Mouse (Mus musculus) neural tube, embryonic 15.5 days (tissue): ENCODE measurements at regions not wholly inside any gene's neighbourhood (a gene's known extent, or its start where the extent isn't known, plus 50 kb on each side); places are given as distances from the start of the nearest gene placed in this dataset.
A peak's percentile ranks its signal among the peaks of the same experiment; 100 is the strongest.

Experiments used
- ATAC-seq: fragments of 200-750 bp; cut with Nextera tagmentation; 2 replicates; pipeline ENCODE4 v1.8.0; 2017; ENCODE audit warnings: mild to moderate bottlenecking, moderate TSS enrichment, moderate library complexity; ENCODE audit not compliant: low FRiP score
- H3K27ac ChIP-seq: fragments of 300-500 bp; sonication (generic); replicated peaks from 2 replicates; pipeline ENCODE4 v1.5.1; 2015; ENCODE audit warnings: mild to moderate bottlenecking, inconsistent platforms
- H3K27me3 ChIP-seq: fragments of 300-500 bp; sonication (generic); replicated peaks from 2 replicates; pipeline ENCODE4 v1.6.1; 2015; ENCODE audit warnings: inconsistent platforms
- H3K36me3 ChIP-seq: fragments of 300-500 bp; sonication (generic); 2 replicates; pipeline ENCODE4 v1.6.1; 2015; ENCODE audit warnings: inconsistent platforms
- H3K4me1 ChIP-seq: fragments of 300-500 bp; sonication (generic); 2 replicates; pipeline ENCODE4 v1.6.1; 2015; ENCODE audit warnings: inconsistent platforms
- H3K4me2 ChIP-seq: fragments of 300-500 bp; sonication (generic); 2 replicates; pipeline ENCODE4 v1.6.1; 2015; ENCODE audit warnings: inconsistent platforms, mild to moderate bottlenecking, moderate library complexity
- H3K4me3 ChIP-seq: fragments of 300-500 bp; sonication (generic); replicated peaks from 2 replicates; pipeline ENCODE4 v1.5.1; 2015; ENCODE audit warnings: mild to moderate bottlenecking, inconsistent platforms
- H3K9ac ChIP-seq: fragments of 300-500 bp; sonication (generic); replicated peaks from 2 replicates; pipeline ENCODE4 v1.6.1; 2015; ENCODE audit warnings: mild to moderate bottlenecking, inconsistent platforms
- H3K9me3 ChIP-seq: fragments of 300-500 bp; sonication (generic); replicated peaks from 2 replicates; pipeline ENCODE4 v1.6.1; 2016; ENCODE audit warnings: inconsistent platforms
- WGBS: fragments of 180-500 bp; shearing (Covaris S2); methylation state at CpG from one replicate; pipeline ENCODE4 v1.1.7; 2015; ENCODE audit warnings: mixed read lengths; 5-methylcytosine and 5-hydroxymethylcytosine counted together

DNA sequence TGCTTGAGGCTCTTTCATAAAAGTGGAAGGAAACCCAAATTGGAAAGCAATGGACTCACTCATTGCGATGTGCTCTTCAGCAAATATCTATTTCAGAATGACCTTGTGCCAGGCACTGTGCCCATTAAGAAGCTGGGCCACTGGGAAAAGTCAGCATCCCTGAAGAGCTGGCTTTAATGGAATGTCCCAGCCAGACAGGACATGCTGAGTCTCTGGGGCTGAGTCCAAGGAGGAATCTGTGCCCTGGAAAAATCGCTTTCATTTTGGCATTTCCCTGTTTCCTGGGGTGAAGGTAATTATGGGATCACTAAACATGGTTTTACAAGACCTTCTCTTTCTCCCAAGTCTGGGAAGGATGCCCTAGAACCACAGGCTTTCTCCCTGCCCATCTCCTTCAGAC lies 564.6 kb upstream of the Cdh5 start:
- Histone ChIP-seq H3K27ac (no peak overlapping the region), H3K9me3 (no peaks in the 10 kb centered on the region), H3K4me2 (no peak overlapping the region), H3K36me3 (no peaks in the 10 kb centered on the region), H3K4me3 (no peak overlapping the region), H3K4me1 (no peaks in the 10 kb centered on the region), H3K27me3 (no peaks in the 10 kb centered on the region), H3K9ac (no peak overlapping the region)
- ATAC-seq, result no peak
- 78% methylated on average over 2 of the region's 2 CpGs for WGBS

DNA sequence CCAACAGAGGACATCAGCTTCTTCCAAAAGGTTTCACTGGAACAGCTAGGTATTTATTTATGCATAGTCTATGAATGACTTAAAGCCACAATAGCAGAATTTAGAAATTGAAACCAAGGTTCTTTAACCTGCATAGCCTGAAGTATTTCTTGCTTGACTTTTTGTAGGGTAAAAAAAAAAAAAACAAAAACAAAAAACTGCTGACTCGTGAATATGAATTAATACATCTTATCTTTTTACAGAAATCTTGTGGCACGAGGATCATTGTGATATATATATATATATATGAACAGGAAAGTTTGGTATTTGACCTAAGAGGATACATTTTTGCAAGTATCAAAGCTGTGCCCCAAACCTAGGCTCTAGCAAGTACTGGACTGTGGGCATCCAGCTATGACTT lies 559.5 kb upstream of the Cdh5 start:
- Histone ChIP-seq H3K27ac (no peak overlapping the region), H3K27me3 (no peaks in the 10 kb centered on the region), H3K36me3 (no peaks in the 10 kb centered on the region), H3K4me3 (no peak overlapping the region), H3K9ac (no peak overlapping the region), H3K4me1 (no peaks in the 10 kb centered on the region), H3K4me2 (no peak overlapping the region), H3K9me3 (no peaks in the 10 kb centered on the region)
- 75% methylated on average over 2 of the region's 2 CpGs for WGBS
- no peak for ATAC-seq

DNA sequence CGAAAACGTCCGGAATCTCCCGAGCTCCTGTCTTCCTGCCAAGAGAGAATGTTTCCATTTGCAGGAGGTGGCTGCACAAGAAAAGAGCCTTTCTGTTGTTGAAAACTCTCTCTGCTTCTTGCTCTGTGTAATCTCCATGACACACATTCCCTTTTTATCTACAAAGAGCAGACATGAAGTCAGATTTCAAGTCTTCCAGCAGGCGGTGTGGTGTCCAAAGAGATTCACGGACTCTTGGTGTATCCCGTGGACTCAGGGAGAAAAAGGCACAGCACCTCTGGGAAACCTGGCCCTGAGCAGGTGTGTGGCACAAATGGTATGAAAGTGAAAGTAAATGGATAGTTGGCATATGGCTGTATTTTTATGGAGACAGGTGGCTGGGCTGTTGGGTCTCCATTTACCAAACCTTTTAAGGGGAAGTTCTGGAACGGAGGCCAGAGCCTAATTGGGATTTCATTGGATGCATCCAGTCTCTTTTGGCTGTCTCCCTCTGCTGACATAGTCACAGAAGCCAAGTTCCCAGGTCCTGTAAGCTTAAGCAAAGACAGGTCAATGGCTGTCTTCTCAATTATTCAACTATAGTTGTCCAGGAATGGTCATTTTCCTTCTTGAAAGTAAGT lies 549.4 kb upstream of the Cdh5 start:
- Histone ChIP-seq H3K36me3 (no peaks in the 10 kb centered on the region), H3K9me3 (no peaks in the 10 kb centered on the region), H3K27ac (no peak overlapping the region), H3K4me2 (no peak overlapping the region), H3K4me3 (no peak overlapping the region), H3K4me1 (no peaks in the 10 kb centered on the region), H3K9ac (no peak overlapping the region), H3K27me3 (no peaks in the 10 kb centered on the region)
- 92% methylated on average over 8 of the region's 8 CpGs for WGBS
- no peak for ATAC-seq

DNA sequence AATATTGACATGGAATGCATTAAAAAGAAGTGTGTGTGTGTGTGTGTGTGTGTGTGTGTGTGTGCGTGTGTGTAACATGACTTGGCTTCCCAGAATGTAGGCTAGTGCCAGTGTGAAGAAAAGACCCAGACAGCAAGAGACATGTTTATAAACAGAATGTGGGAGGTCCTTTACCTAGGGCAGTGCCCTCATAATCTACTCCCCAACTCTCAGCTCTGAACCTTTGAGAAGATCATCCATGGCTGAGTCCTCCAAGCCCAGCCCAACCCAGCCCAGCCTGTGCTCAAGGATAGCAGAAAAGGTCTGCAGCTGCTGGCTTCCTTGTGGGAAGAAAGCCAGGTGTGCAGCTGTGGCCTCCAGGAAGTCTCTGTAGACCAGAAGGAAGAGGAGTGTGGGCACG lies 539.8 kb upstream of the Cdh5 start:
- no peaks in the 10 kb centered on the region for H3K9me3 ChIP-seq
- H3K4me3 ChIP-seq, result no peak overlapping the region
- WGBS, result 89% methylated on average over 2 of the region's 2 CpGs
- H3K27me3 ChIP-seq, result no peaks in the 10 kb centered on the region
- no peaks in the 10 kb centered on the region for H3K4me1 ChIP-seq
- H3K9ac ChIP-seq, result no peak overlapping the region
- H3K36me3 ChIP-seq, result no peaks in the 10 kb centered on the region
- H3K27ac ChIP-seq, result no peak overlapping the region
- no peak overlapping the region for H3K4me2 ChIP-seq
- no peak for ATAC-seq

DNA sequence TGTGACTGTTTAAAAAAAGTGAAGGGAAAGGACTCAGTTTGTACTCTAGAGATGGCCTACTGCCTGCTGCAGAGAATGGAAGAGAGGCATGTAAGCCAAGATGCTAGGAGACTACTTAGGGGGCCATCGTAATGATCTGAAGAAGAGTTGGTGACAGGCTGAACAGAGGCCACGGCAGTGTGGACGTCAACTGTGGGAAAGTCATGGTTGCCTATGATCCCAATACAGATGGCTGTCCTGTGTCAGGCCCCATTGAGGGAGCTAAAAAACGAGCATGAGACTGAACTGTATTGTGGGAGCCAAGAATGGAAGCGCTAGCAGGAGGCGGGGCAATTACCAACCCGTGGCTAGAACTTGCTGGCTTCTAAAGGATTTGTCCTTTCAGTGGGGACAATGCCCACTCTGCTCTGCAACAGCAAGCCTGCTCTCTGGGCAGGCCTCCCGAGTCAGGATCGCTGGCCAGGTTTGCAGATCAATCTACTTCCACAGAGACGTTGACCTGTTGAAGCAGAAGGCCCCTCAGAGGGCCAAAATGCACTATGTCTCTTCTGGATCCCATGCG lies 530.5 kb upstream of the Cdh5 start:
- Histone ChIP-seq H3K9ac (no peak overlapping the region), H3K4me1 (no peaks in the 10 kb centered on the region), H3K36me3 (no peaks in the 10 kb centered on the region), H3K4me2 (no peak overlapping the region), H3K27ac (no peak overlapping the region), H3K9me3 (no peaks in the 10 kb centered on the region), H3K27me3 (no peaks in the 10 kb centered on the region), H3K4me3 (no peak overlapping the region)
- WGBS, result 46% methylated on average over 11 of the region's 11 CpGs
- peak; percentile 70 for ATAC-seq

DNA sequence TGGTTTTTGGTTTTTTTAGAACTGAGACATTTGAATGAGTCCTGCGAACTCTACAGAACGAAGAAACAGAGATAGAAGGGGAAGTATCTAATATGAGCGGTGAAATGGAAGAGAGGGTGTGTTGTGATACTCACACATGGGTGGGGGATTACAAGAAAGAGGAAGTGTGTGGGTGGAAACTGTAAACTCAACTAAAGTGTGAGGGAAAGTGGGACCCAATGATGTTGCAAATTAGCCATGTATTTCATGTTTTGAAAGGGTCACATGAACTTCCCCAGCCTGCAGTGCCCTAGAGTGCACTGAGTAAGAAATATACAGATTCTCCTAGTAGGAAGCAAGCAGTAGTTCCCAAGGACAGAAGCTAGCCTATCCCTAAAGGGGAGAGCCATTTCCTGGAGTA lies 524.3 kb upstream of the Cdh5 start:
- no peaks in the 10 kb centered on the region for H3K36me3 ChIP-seq
- no peak overlapping the region for H3K27ac ChIP-seq
- no peaks in the 10 kb centered on the region for H3K9me3 ChIP-seq
- H3K9ac ChIP-seq, result no peak overlapping the region
- H3K4me1 ChIP-seq, result 0 out of 2 replicates have a peak, but pooled peaks cover 6% of the 10 kb centered on the region
- no peak for ATAC-seq
- WGBS, result 94% methylated on average over 3 of the region's 3 CpGs
- H3K4me2 ChIP-seq, result no peak overlapping the region
- H3K27me3 ChIP-seq, result no peaks in the 10 kb centered on the region
- H3K4me3 ChIP-seq, result no peak overlapping the region

DNA sequence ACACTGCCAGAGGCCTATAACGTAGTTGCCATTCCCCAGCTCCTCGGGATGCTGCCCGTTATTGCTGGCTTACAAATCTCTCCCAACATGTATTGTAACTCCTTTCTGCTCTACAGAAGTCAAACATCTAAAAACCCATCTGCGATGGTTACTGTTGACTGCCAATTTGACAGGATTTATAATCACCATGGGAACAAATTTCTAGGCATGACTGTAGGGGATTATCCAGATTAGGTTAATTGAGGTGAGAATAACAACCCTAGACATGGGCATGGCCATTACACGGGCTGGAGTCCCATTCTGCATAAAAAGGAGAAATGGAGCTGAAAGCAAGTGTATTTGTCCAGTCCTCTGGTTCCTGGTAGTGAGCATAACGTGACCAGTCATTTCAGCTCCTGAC lies 523.4 kb upstream of the Cdh5 start:
- Histone ChIP-seq H3K27me3 (no peaks in the 10 kb centered on the region), H3K4me2 (no peak overlapping the region), H3K27ac (no peak overlapping the region), H3K4me1 (0 out of 2 replicates have a peak, but pooled peaks cover 9% of the 10 kb centered on the region), H3K9ac (no peak overlapping the region), H3K9me3 (no peaks in the 10 kb centered on the region), H3K4me3 (no peak overlapping the region), H3K36me3 (no peaks in the 10 kb centered on the region)
- WGBS, result 80% methylated on average over 6 of the region's 6 CpGs
- ATAC-seq, result no peak

DNA sequence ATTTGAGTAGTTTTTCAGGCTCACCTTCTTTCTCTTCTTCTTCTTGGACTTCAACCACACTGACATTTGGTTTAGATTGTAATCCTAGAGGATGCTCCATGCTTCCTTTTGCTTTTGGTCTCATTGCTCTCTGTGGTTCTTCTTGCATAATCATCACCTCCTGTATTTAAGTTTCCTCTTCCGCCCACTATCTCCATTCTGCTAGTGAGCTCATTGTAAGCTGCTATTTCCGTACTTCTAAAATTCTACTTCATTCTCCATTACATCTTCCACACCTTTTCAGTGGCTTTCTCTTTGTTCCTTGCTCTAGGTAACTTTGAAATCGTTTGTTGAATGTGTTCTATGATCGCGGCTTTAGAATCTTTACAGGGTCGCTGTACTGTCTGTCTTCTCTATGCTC lies 493.1 kb upstream of the Cdh5 start:
- no peak overlapping the region for H3K27ac ChIP-seq
- no peaks in the 10 kb centered on the region for H3K27me3 ChIP-seq
- H3K4me3 ChIP-seq, result no peak overlapping the region
- 94% methylated on average over 6 of the region's 6 CpGs for WGBS
- H3K9ac ChIP-seq, result no peak overlapping the region
- no peaks in the 10 kb centered on the region for H3K4me1 ChIP-seq
- no peaks in the 10 kb centered on the region for H3K36me3 ChIP-seq
- H3K9me3 ChIP-seq, result no peaks in the 10 kb centered on the region
- no peak for ATAC-seq
- no peak overlapping the region for H3K4me2 ChIP-seq

DNA sequence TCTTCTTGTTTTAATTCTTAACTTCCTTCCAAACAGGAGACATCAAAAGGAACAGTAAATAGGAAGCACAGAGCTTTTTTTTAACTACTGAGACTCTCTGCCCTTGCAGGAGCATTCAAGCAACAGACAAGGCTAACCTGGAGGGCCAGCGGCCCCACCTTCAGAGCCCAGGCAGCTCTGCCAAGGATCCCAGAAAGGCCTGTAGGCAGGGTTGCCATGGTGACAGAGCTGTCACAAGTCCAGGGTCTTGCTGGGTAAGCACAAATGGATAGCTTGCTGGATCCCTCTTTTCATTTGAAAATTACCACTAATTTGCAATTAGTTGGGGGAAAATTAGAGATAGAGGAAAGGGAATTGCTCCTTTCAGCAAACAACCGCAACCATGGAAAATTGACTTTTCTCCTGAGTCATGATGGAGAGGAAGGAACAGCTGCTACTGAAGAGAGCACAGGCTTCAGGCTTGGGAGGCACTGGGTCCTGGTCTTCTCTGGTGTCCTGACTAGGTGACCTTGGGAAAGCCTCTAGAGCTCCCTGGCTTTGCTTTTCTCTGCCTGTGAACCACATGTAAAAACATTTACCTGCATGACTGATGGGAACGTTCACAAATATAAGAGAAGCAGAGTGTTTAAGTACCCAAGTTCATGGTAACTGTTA lies 477.5 kb upstream of the Cdh5 start:
- ATAC-seq, result peak; percentile 81
- peaks cover 22% of the 10 kb centered on the region for H3K4me1 ChIP-seq
- peak overlapping the region; percentile 60; the same call in 1 of the 2 replicates for H3K27ac ChIP-seq
- no peaks in the 10 kb centered on the region for H3K36me3 ChIP-seq
- H3K27me3 ChIP-seq, result no peaks in the 10 kb centered on the region
- no peaks in the 10 kb centered on the region for H3K9me3 ChIP-seq
- H3K4me3 ChIP-seq, result no peak overlapping the region
- no peak overlapping the region for H3K9ac ChIP-seq
- no peak overlapping the region for H3K4me2 ChIP-seq
- 23% methylated on average over 3 of the region's 3 CpGs for WGBS

DNA sequence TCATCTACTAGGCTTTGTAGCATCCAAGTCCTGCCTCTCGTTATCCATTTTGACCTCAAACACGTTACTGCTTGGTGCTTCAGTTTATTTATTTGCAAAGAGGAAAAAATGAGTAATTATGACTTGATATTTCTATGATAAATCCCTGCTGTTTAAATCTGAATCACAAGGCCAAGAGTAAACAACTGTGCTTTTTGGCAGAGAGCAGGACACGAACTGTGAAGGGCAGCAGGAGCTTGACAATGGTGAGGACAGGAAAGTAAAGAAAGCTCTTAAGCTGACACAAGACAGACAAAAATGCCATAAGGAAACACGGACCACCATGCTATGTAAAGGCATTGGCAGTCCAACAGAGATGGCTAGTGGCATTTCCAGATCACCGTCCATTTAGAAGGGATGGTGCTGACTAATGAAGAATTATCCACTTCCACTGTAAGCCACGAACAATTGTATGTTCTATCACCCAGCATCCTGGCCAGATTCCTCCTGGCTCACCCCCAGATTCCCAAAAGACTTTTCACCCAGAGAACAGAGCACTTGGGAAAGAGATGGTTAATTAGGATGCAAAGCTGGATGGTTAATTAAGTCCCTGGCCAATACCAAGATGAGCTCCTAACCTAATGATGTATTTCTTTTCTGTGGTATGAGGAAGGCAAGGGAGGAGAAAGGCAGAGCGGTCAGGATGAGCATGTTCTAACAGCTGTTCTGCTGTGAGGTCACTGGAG lies 476.1 kb upstream of the Cdh5 start:
- WGBS, result 75% methylated on average over 7 of the region's 7 CpGs
- H3K36me3 ChIP-seq, result no peaks in the 10 kb centered on the region
- no peak overlapping the region for H3K9ac ChIP-seq
- no peak overlapping the region for H3K4me2 ChIP-seq
- ATAC-seq, result no peak
- no peak overlapping the region for H3K27ac ChIP-seq
- H3K27me3 ChIP-seq, result no peaks in the 10 kb centered on the region
- H3K9me3 ChIP-seq, result no peaks in the 10 kb centered on the region
- H3K4me3 ChIP-seq, result no peak overlapping the region
- H3K4me1 ChIP-seq, result peaks cover 22% of the 10 kb centered on the region

DNA sequence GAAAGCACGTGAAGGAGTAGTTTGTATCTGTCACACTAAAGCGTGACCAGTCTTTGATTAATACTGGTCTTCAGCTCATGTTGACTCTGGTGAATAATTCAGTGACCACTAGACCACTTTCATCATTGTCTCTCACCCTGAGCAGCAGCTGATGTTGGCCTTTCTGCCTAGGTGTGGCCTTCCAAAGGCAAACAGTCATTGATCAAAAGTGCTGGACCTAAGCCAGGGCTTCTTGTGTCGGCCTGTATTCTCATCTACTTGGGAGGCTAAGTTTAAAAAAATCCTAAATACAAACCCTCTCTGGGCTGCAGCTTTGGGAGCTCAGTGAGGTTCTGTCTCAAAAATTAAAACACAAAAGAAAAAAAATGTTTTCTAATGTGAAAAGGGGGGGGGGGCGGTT lies 475.0 kb upstream of the Cdh5 start:
- H3K9me3 ChIP-seq, result no peaks in the 10 kb centered on the region
- H3K4me2 ChIP-seq, result no peak overlapping the region
- no peak overlapping the region for H3K4me3 ChIP-seq
- no peak overlapping the region for H3K27ac ChIP-seq
- H3K36me3 ChIP-seq, result no peaks in the 10 kb centered on the region
- peaks cover 22% of the 10 kb centered on the region for H3K4me1 ChIP-seq
- H3K27me3 ChIP-seq, result no peaks in the 10 kb centered on the region
- ATAC-seq, result no peak
- no peak overlapping the region for H3K9ac ChIP-seq
- WGBS, result 65% methylated on average over 4 of the region's 4 CpGs

DNA sequence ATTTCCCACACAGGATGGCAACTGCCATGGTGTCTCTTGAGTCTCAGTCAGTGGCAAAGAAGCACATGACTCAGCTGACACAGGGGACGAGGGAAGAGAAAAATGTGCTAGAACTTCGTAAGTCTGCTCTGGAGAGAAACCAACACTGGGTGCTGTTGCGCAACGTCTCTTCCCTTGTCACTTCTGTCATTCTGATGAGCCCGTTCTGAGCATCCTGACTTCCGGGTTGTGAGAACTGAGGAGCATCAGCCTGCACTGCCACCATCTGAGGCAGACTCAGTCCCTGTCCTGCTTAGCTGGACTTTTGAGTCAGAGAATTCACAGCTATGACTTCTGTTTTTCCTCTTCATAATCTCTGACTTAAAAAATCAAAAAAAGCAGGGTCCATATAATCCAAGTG lies 468.9 kb upstream of the Cdh5 start:
- H3K4me3 ChIP-seq, result no peak overlapping the region
- H3K4me2 ChIP-seq, result no peak overlapping the region
- H3K9ac ChIP-seq, result no peak overlapping the region
- H3K27me3 ChIP-seq, result no peaks in the 10 kb centered on the region; the same call in 1 of the 2 replicates
- ATAC-seq, result no peak
- no peaks in the 10 kb centered on the region for H3K36me3 ChIP-seq
- whole genome bisulfite sequencing, result 85% methylated on average over 6 of the region's 6 CpGs
- H3K27ac ChIP-seq, result no peak overlapping the region
- H3K4me1 ChIP-seq, result peaks cover 2% of the 10 kb centered on the region; the same call in 1 of the 2 replicates
- H3K9me3 ChIP-seq, result no peaks in the 10 kb centered on the region
